Mouse (Mus musculus) adrenal gland, adult 18-20 months (tissue): ENCODE data around the gene Gtsf1l. TPM values are rescaled to one million over a fixed set of nuclear protein-coding genes. Genes with fewer than 3 reads are reported as not detected.

Experiments used
- DNase-seq, 2 experiments: peaks; one replicate each; pipeline ENCODE4 v3.0.0; 2021 to 2022; ENCODE audit warnings: low spot score in 2 of 2
- microRNA-seq, 2 experiments: library from miRNA; unstranded; fragments of <30 nt; microRNA quantifications; one replicate each; pipeline ENCODE4 v1.2.0; 2021; ENCODE audit warnings: borderline number of aligned reads in 2 of 2
- total RNA-seq, 2 experiments: library from RNA; stranded (reverse); gene quantifications; 1 replicate in 1 of 2; 2 replicates in 1 of 2; pipeline ENCODE4 v1.2.3; 2021

The Gtsf1l gene
- total RNA-seq, 2 experiments from 2014 or later = not detected

- DNase-seq = peak; percentile 83 to 85
These were observed 33.3 kb downstream of the Gtsf1l start, which contains the start of gene Mybl2 for GRCm38 (mm10) chr2:163054335-163054840. Gene Mybl2 (plus strand): TSS chr2:163054687.

DNA sequence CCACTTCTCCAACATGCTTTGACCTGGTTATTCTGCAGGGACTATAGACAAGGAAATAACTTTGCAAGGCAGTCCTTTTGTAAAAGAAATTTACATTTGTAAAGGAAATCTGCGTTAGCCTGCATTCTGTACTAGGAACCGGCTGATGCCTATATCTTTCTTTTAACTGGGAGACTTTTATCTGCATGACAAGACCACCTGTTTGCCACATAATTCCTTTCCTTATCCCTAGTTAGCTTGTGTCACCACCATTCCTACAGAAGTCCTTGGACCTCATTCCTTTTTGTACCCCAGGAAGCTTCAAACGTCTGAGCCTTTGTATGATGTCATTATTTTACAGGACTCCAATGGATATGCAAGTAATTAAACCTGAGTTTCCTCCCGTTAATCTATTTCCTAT, 34.8 kb downstream of the Gtsf1l start:
- no peak for DNase-seq

- DNase-seq = no peak
These were observed 35.6 kb downstream of the Gtsf1l start for GRCm38 (mm10) chr2:163052101-163052500.

DNA sequence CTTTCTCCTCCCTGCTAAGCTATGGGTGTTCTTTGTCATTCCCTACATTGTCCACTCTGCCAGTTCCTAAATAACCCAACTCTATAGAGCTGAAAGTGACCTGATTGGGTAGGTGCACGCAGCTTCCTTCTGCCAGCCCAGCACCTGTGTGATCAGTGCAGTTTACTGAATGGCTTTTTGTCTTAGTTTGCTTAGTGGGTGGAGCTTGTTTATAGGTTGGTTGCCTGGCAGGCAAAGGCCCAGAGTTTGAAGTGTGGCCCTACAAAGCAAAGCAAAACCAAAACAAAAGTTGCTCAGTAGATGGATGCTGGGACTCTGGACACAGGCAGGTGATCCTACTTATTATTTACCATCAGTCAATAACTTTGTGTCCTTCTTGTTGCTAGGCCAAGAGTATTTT, 36.0 kb downstream of the Gtsf1l start:
- no peak for DNase-seq

GRCm38 (mm10) chr2:163049116-163049515, 38.5 kb downstream of the Gtsf1l start:
- DNase-seq = no peak

DNA sequence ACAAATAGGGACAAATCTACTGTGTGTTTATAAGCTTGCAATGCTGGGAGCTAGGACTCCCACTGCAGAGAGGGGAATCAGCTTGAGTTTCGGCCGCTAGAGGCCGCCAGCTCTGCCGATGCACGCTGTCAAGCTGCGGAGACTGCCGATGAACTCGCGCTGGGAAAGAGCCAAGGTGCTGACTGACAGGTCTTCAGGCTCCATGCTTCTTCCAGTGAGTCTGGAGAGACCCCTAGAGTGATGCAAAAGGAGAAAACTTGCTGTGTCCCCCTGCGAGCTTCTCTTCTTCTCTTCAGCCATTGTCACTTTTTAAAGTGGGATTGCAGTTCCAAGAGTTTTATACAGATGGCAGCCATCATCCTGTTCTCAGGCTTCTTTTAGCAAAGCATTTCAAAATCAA, 39.5 kb downstream of the Gtsf1l start:
- DNase-seq = peak; percentile 67 to 72

GRCm38 (mm10) chr2:163039940-163040339, 47.7 kb downstream of the Gtsf1l start:
- no peak for DNase-seq

Small RNAs within 50 kb of the gene (microRNA-seq; reads per million reads assigned to microRNA genes)
- gene Gm22174 (0 reads per million in 2 experiments), gene Mir7003 (0 reads per million in 2 experiments)

Other genes with a start within 250 kb of the Gtsf1l start
- 100 to 1,000 TPM; 172 to 220 TPM for gene Srsf6, start 156.3 kb downstream of the Gtsf1l start, total RNA-seq
- gene L3mbtl1, start 144.4 kb downstream of the Gtsf1l start, total RNA-seq = under 1 TPM in 1 of 2 experiments, not detected in 1; 0.51 TPM
- gene Sgk2, start 100.5 kb downstream of the Gtsf1l start, total RNA-seq = under 1 TPM in 1 of 2 experiments, not detected in 1; 0.63 TPM
- 10 to 100 TPM; 39.5 to 61.6 TPM for gene Ift52, start 70.5 kb downstream of the Gtsf1l start, total RNA-seq
- 1 to 10 TPM; 1.6 to 1.9 TPM for gene Mybl2, start 33.2 kb downstream of the Gtsf1l start, total RNA-seq
- gene Tox2, start 115.3 kb upstream of the Gtsf1l start, total RNA-seq = 10 to 100 TPM in 1 of 2 experiments, 1 to 10 TPM in 1; 4.1 to 24.2 TPM